Mouse (Mus musculus) G1E (cell line): Measurements from ENCODE around the gene Col25a1. TPM values are rescaled to one million over a fixed set of nuclear protein-coding genes. Genes with fewer than 3 reads are reported as not detected.

Experiments used
- ATAC-seq: 2 replicates; pipeline ENCODE4 v1.8.0; 2016; ENCODE audit warnings: mild to moderate bottlenecking; ENCODE audit not compliant: insufficient number of reproducible peaks, poor library complexity, low FRiP score, severe bottlenecking; ENCODE audit errors: extremely low read depth
- DNase-seq: peaks from one replicate; pipeline ENCODE4 v3.0.0; 2012; ENCODE audit warnings: low spot score
- H3K27me3 ChIP-seq: 2 replicates; pipeline ENCODE4 v1.6.1; 2012; ENCODE audit warnings: mild to moderate bottlenecking, low read length, inconsistent platforms; ENCODE audit not compliant: insufficient read depth
- H3K36me3 ChIP-seq: replicated peaks from 2 replicates; pipeline ENCODE3; 2012; ENCODE audit warnings: mild to moderate bottlenecking, inconsistent platforms
- H3K4me1 ChIP-seq: 2 replicates; pipeline ENCODE4 v1.6.1; 2012; ENCODE audit warnings: low read depth, low read length, inconsistent platforms, mixed read lengths; ENCODE audit not compliant: insufficient read depth
- H3K4me3 ChIP-seq: 2 replicates; pipeline ENCODE4 v1.5.1; 2012; ENCODE audit warnings: low read depth, mild to moderate bottlenecking, inconsistent platforms, low read length, moderate library complexity, mixed read lengths
- H3K9me3 ChIP-seq: replicated peaks from 2 replicates; pipeline ENCODE4 v1.6.1; 2012; ENCODE audit warnings: inconsistent platforms
- CTCF ChIP-seq: IDR thresholded peaks from 2 replicates; pipeline ENCODE4 v1.5.1; 2012; ENCODE audit warnings: low read depth, low read length, inconsistent platforms, mixed read lengths
- GATA1 ChIP-seq: IDR thresholded peaks from 2 replicates; pipeline ENCODE4 v1.6.1; 2012; ENCODE audit warnings: borderline replicate concordance, low read length, inconsistent platforms, mixed read lengths
- GATA2 ChIP-seq: IDR thresholded peaks from 2 replicates; pipeline ENCODE4 v1.6.1; 2012; ENCODE audit warnings: low read depth, low read length, inconsistent platforms, borderline replicate concordance
- POLR2AphosphoS5 ChIP-seq: IDR thresholded peaks from 2 replicates; pipeline ENCODE4 v1.6.1; 2012; ENCODE audit warnings: low read depth, low read length, inconsistent platforms; ENCODE audit not compliant: insufficient replicate concordance
- TAL1 ChIP-seq: conservative IDR thresholded peaks from 2 replicates; pipeline ENCODE4 v1.6.1; 2012; ENCODE audit warnings: low read depth, low read length, inconsistent platforms, mixed read lengths
- polyA plus RNA-seq: library from polyadenylated mRNA; stranded (reverse); fragments of >175 nt; gene quantifications from 2 replicates; pipeline ENCODE4 v1.2.3, GENCODE M21; 2012
- total RNA-seq, 2 experiments: library from RNA; stranded (forward) in 1 of 2; stranded (reverse) in 1 of 2; fragments of 200-1000 nt in 1 of 2; fragments of >200 nt in 1 of 2; fragmentation: Nextera tagmentation in 1 of 2; gene quantifications; 2 replicates each; pipeline ENCODE4 v1.2.3; 2014 to 2017

The Col25a1 gene
- total and polyA plus RNA-seq, 3 experiments: 0.22 TPM; not detected in 2

- DNase-seq (no peak), ATAC-seq (no peak)
- H3K4me3 ChIP-seq: no peak overlapping the region
- H3K4me1 ChIP-seq: no peaks in the 10 kb centered on the region
- H3K9me3 ChIP-seq: peaks cover 44% of the 10 kb centered on the region
- no peaks in the 10 kb centered on the region for H3K27me3 ChIP-seq
- no peaks in the 10 kb centered on the region for H3K36me3 ChIP-seq
- TF ChIP-seq GATA1: no peak
These were observed 312.7 kb downstream of the Col25a1 start for GRCm38 (mm10) chr3:130443842-130444627.

- ATAC-seq (no peak), DNase-seq (no peak)
- Histone ChIP-seq H3K27me3 (no peaks in the 10 kb centered on the region), H3K36me3 (no peaks in the 10 kb centered on the region), H3K4me1 (no peaks in the 10 kb centered on the region), H3K9me3 (peaks cover 28% of the 10 kb centered on the region), H3K4me3 (no peak overlapping the region)
- TF ChIP-seq TAL1 (no peak), GATA2 (no peak), GATA1 (no peak), CTCF (no peak), POLR2AphosphoS5 (no peak)
These were observed 318.6 kb downstream of the Col25a1 start for GRCm38 (mm10) chr3:130449864-130450263.

GRCm38 (mm10) chr3:130465371-130465770 lies 334.1 kb downstream of the Col25a1 start:
- TF ChIP-seq GATA2 (no peak), CTCF (no peak), POLR2AphosphoS5 (no peak), GATA1 (no peak), TAL1 (no peak)
- H3K4me3 ChIP-seq: no peak overlapping the region
- H3K4me1 ChIP-seq: no peaks in the 10 kb centered on the region
- H3K9me3 ChIP-seq: peaks cover 22% of the 10 kb centered on the region
- ATAC-seq (no peak), DNase-seq (no peak)
- H3K36me3 ChIP-seq: no peaks in the 10 kb centered on the region
- H3K27me3 ChIP-seq: no peaks in the 10 kb centered on the region

GRCm38 (mm10) chr3:130473211-130473768 lies 342.0 kb downstream of the Col25a1 start:
- no peak for ATAC-seq
- Histone ChIP-seq H3K4me3 (no peak overlapping the region), H3K27me3 (no peaks in the 10 kb centered on the region), H3K4me1 (no peaks in the 10 kb centered on the region), H3K36me3 (no peaks in the 10 kb centered on the region), H3K9me3 (peaks cover 29% of the 10 kb centered on the region)
- no peak for DNase-seq
- TF ChIP-seq GATA2 (no peak), TAL1 (no peak)

GRCm38 (mm10) chr3:130473970-130474369 lies 342.7 kb downstream of the Col25a1 start:
- no peak for TF ChIP-seq GATA2
- TF ChIP-seq POLR2AphosphoS5: no peak
- TF ChIP-seq CTCF: no peak
- no peak for TF ChIP-seq GATA1
- no peak for TF ChIP-seq TAL1
- peaks cover 29% of the 10 kb centered on the region for H3K9me3 ChIP-seq
- no peaks in the 10 kb centered on the region for H3K4me1 ChIP-seq
- no peak for ATAC-seq
- H3K4me3 ChIP-seq: no peak overlapping the region
- no peaks in the 10 kb centered on the region for H3K36me3 ChIP-seq
- no peak for DNase-seq
- no peaks in the 10 kb centered on the region for H3K27me3 ChIP-seq

- ATAC-seq (no peak), DNase-seq (no peak)
These were observed 351.2 kb downstream of the Col25a1 start for GRCm38 (mm10) chr3:130482513-130482912.

More at GRCm38 (mm10) chr3:130482513-130482912, 351.2 kb downstream of the Col25a1 start:
- Histone ChIP-seq H3K4me1 (no peaks in the 10 kb centered on the region), H3K36me3 (no peaks in the 10 kb centered on the region), H3K9me3 (peaks cover 26% of the 10 kb centered on the region), H3K4me3 (no peak overlapping the region), H3K27me3 (no peaks in the 10 kb centered on the region)
- TF ChIP-seq CTCF: no peak
- TF ChIP-seq POLR2AphosphoS5: no peak
- no peak for TF ChIP-seq TAL1
- no peak for TF ChIP-seq GATA1
- no peak for TF ChIP-seq GATA2
